Mouse (Mus musculus): ENCODE results near the gene Myrip. TPM values are rescaled to one million over a fixed set of nuclear protein-coding genes. Genes with fewer than 3 reads are reported as not detected.

Gene Myrip
- total and polyA plus RNA-seq, 3 experiments, result 0.03 TPM; not detected in 2

- DNase-seq (ENCODE audit: low read depth, low spot score), result no peak
- H3K79me2 ChIP-seq (ENCODE audit: control insufficient read depth, insufficient read depth, low read length, poor library complexity), result no peaks in the 10 kb centered on the region
- H3K4me1 ChIP-seq (ENCODE audit: control insufficient read depth in 1 of 2, insufficient read depth in 2 of 2, low read length in 2 of 2), result no peaks in the 10 kb centered on the region
- H3K27me3 ChIP-seq (ENCODE audit: control insufficient read depth in 1 of 2, insufficient read depth in 2 of 2, low read length in 2 of 2), result no peaks in the 10 kb centered on the region
- no peak overlapping the region for H3K9ac ChIP-seq (ENCODE audit: control insufficient read depth, low read depth, low read length, poor library complexity, severe bottlenecking)
- no peak overlapping the region for H3K4me3 ChIP-seq (ENCODE audit: control insufficient read depth in 1 of 2, insufficient read depth in 1 of 2, low read depth in 2 of 2, low read length in 2 of 2)
- TF ChIP-seq TCF12 (IDR thresholded peaks at IDR 0.05; ENCODE audit: low read depth, low read length), result no peak
- TF ChIP-seq CTCF (IDR thresholded peaks at IDR 0.05 in 2 of 3, conservative IDR thresholded peaks at IDR 0.05 in 1 of 3; ENCODE audit: control insufficient read depth in 1 of 3, insufficient read depth in 1 of 3, low read depth in 2 of 3, low read length in 3 of 3, poor library complexity in 1 of 3, severe bottlenecking in 1 of 3), result no peak
- no peak for TF ChIP-seq MYC (IDR thresholded peaks at IDR 0.05; ENCODE audit: low read depth, low read length)
- no peak for TF ChIP-seq E2F4 (IDR thresholded peaks at IDR 0.05; ENCODE audit: borderline replicate concordance, low read depth, low read length)
- TF ChIP-seq CHD1 (IDR thresholded peaks at IDR 0.05; ENCODE audit: low read depth, low read length), result no peak
- TF ChIP-seq NELFE (IDR thresholded peaks at IDR 0.05; ENCODE audit: low read depth, low read length), result no peak
- no peak for TF ChIP-seq HCFC1 (IDR thresholded peaks at IDR 0.05; ENCODE audit: low read depth, low read length)
- no peak for TF ChIP-seq RAD21 (IDR thresholded peaks at IDR 0.05; ENCODE audit: low read depth, low read length)
- TF ChIP-seq NRF1 (IDR thresholded peaks at IDR 0.05; ENCODE audit: insufficient read depth, low read depth, low read length, poor library complexity, severe bottlenecking), result no peak
- TF ChIP-seq ZMIZ1 (IDR thresholded peaks at IDR 0.05; ENCODE audit: low read depth, low read length), result no peak
- TF ChIP-seq MAX (IDR thresholded peaks at IDR 0.05; ENCODE audit: low read length), result no peak
- TF ChIP-seq MYB (IDR thresholded peaks at IDR 0.05; ENCODE audit: low read depth, low read length), result no peak
- no peak for TF ChIP-seq KAT2A (conservative IDR thresholded peaks at IDR 0.05; ENCODE audit: low read depth, low read length)
- no peak for TF ChIP-seq MAZ (IDR thresholded peaks at IDR 0.05; ENCODE audit: low read depth, low read length)
- TF ChIP-seq POLR2AphosphoS2 (IDR thresholded peaks at IDR 0.05; ENCODE audit: low read length), result no peak
- TF ChIP-seq TAL1 (IDR thresholded peaks at IDR 0.05; ENCODE audit: low read length), result no peak
- H3K36me3 ChIP-seq (ENCODE audit: control insufficient read depth in 1 of 2, insufficient read depth in 2 of 2, low read length in 2 of 2), result no peaks in the 10 kb centered on the region
- no peak overlapping the region for H3K27ac ChIP-seq (ENCODE audit: control insufficient read depth, low read depth, low read length)
- H3K9me3 ChIP-seq (replicated peaks; ENCODE audit: insufficient read depth, low read length), result no peaks in the 10 kb centered on the region
Measured at GRCm38 (mm10) chr9:120402368-120402767, 101.1 kb downstream of the Myrip start.

- no peak overlapping the region for H3K27ac ChIP-seq (ENCODE audit: control insufficient read depth, low read depth, low read length)
- no peaks in the 10 kb centered on the region for H3K4me1 ChIP-seq (ENCODE audit: control insufficient read depth in 1 of 2, insufficient read depth in 2 of 2, low read length in 2 of 2)
- H3K36me3 ChIP-seq (ENCODE audit: control insufficient read depth in 1 of 2, insufficient read depth in 2 of 2, low read length in 2 of 2), result no peaks in the 10 kb centered on the region
- no peaks in the 10 kb centered on the region for H3K27me3 ChIP-seq (ENCODE audit: control insufficient read depth in 1 of 2, insufficient read depth in 2 of 2, low read length in 2 of 2)
- H3K9me3 ChIP-seq (replicated peaks; ENCODE audit: insufficient read depth, low read length), result no peaks in the 10 kb centered on the region
- H3K4me3 ChIP-seq (ENCODE audit: control insufficient read depth in 1 of 2, insufficient read depth in 1 of 2, low read depth in 2 of 2, low read length in 2 of 2), result no peak overlapping the region
- DNase-seq (ENCODE audit: low read depth, low spot score), result no peak
- no peaks in the 10 kb centered on the region for H3K79me2 ChIP-seq (ENCODE audit: control insufficient read depth, insufficient read depth, low read length, poor library complexity)
- H3K9ac ChIP-seq (ENCODE audit: control insufficient read depth, low read depth, low read length, poor library complexity, severe bottlenecking), result no peak overlapping the region
- TF ChIP-seq ZMIZ1 (IDR thresholded peaks at IDR 0.05; ENCODE audit: low read depth, low read length) (no peak), MYC (IDR thresholded peaks at IDR 0.05; ENCODE audit: low read depth, low read length) (no peak), CHD2 (IDR thresholded peaks at IDR 0.05; ENCODE audit: low read length) (no peak), MAFK (IDR thresholded peaks at IDR 0.05; ENCODE audit: borderline replicate concordance, low read depth, low read length) (no peak), BHLHE40 (IDR thresholded peaks at IDR 0.05; ENCODE audit: borderline replicate concordance, low read depth, low read length) (no peak), EP300 (IDR thresholded peaks at IDR 0.05; ENCODE audit: low read depth in 1 of 2, low read length in 2 of 2) (no peak), SIN3A (IDR thresholded peaks at IDR 0.05; ENCODE audit: low read length) (no peak)
Measured at GRCm38 (mm10) chr9:120403661-120404060, 102.3 kb downstream of the Myrip start.

All from MEL (cell line).